Mouse (Mus musculus): Measurements from ENCODE around the gene Dhx30. TPM values are rescaled to one million over a fixed set of nuclear protein-coding genes. Genes with fewer than 3 reads are reported as not detected.

Gene Dhx30
- polyA plus RNA-seq, 1 experiment = 159 TPM

DNA sequence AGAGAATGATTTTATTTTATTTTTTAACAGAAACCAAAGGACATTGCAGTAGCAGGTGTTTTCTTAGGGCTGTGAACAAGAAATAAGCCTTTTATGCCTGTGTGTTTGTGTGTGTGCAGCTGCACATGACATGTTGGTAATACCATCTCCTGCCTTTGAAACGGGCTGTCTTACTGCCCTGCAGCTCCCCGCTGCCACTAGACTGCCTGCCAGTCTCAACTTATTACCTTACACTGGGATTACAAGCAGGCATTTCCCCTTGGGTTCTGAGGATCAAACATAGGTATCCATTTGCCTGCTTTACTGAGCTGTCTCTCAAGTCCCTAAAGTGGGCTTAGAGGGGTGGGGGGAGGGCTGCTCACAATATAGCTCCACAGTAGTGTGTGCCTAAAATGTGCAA is 56.9 kb downstream of the Dhx30 start:
- Histone ChIP-seq H3K4me3 (ENCODE audit: control insufficient read depth, insufficient read depth, low read length) (no peak overlapping the region), H3K27me3 (ENCODE audit: control insufficient read depth, insufficient read depth, low read length) (no peaks in the 10 kb centered on the region), H3K36me3 (ENCODE audit: control insufficient read depth, insufficient read depth, low read length) (no peaks in the 10 kb centered on the region), H3K27ac (ENCODE audit: control insufficient read depth, insufficient read depth, low read length) (peak overlapping the region; percentile 100), H3K4me1 (replicated peaks; ENCODE audit: control insufficient read depth, insufficient read depth, low read length) (peaks cover 22% of the 10 kb centered on the region)
- WGBS = 9% methylated on average over 2 of the region's 2 CpGs
- peak; percentile 59 for DNase-seq
- TF ChIP-seq CTCF (IDR thresholded peaks at IDR 0.05; ENCODE audit: borderline replicate concordance, control insufficient read depth, extremely low read depth, insufficient read depth, low read length, poor library complexity) (no peak), POLR2A (IDR thresholded peaks at IDR 0.05; ENCODE audit: control insufficient read depth, extremely low read depth, insufficient read depth, low read length, poor library complexity) (no peak)

GRCm38 (mm10) chr9:110057200-110057599 is 60.4 kb downstream of the Dhx30 start:
- Histone ChIP-seq H3K4me3 (ENCODE audit: control insufficient read depth, insufficient read depth, low read length) (no peak overlapping the region), H3K4me1 (replicated peaks; ENCODE audit: control insufficient read depth, insufficient read depth, low read length) (peaks cover 13% of the 10 kb centered on the region), H3K27ac (ENCODE audit: control insufficient read depth, insufficient read depth, low read length) (no peak overlapping the region), H3K27me3 (ENCODE audit: control insufficient read depth, insufficient read depth, low read length) (no peaks in the 10 kb centered on the region), H3K36me3 (ENCODE audit: control insufficient read depth, insufficient read depth, low read length) (no peaks in the 10 kb centered on the region)
- no peak for DNase-seq
- 100% methylated on average over 1 of the region's 1 CpGs for WGBS
- no peak for TF ChIP-seq POLR2A (IDR thresholded peaks at IDR 0.05; ENCODE audit: control insufficient read depth, extremely low read depth, insufficient read depth, low read length, poor library complexity)
- TF ChIP-seq CTCF (IDR thresholded peaks at IDR 0.05; ENCODE audit: borderline replicate concordance, control insufficient read depth, extremely low read depth, insufficient read depth, low read length, poor library complexity) = no peak

DNA sequence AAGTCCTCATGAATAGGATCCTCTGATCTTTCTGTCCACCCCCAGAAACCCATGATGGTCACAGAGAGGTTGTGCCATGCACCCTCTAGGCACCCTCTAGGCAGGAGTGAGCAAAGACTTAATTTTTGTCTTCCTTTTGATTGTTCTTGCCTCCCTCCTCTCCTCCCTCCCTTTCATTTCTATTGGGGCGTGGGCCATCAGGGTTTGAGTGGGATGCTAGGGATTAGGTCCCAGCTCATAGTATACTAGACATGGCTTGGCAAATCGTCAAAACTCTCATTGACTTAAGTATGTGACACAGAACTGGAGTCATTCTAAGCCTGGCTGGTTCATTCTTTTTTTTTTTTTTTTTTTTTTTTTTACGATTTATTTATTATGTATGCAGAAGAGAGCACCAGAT is 62.8 kb downstream of the Dhx30 start:
- no peaks in the 10 kb centered on the region for H3K27me3 ChIP-seq (ENCODE audit: control insufficient read depth, insufficient read depth, low read length)
- TF ChIP-seq CTCF (IDR thresholded peaks at IDR 0.05; ENCODE audit: borderline replicate concordance, control insufficient read depth, extremely low read depth, insufficient read depth, low read length, poor library complexity) (no peak), POLR2A (IDR thresholded peaks at IDR 0.05; ENCODE audit: control insufficient read depth, extremely low read depth, insufficient read depth, low read length, poor library complexity) (no peak)
- DNase-seq = no peak
- 0 out of 2 replicates have a peak, but pooled peaks cover 4% of the 10 kb centered on the region for H3K4me1 ChIP-seq (replicated peaks; ENCODE audit: control insufficient read depth, insufficient read depth, low read length)
- no peak overlapping the region for H3K4me3 ChIP-seq (ENCODE audit: control insufficient read depth, insufficient read depth, low read length)
- no peak overlapping the region for H3K27ac ChIP-seq (ENCODE audit: control insufficient read depth, insufficient read depth, low read length)
- no peaks in the 10 kb centered on the region for H3K36me3 ChIP-seq (ENCODE audit: control insufficient read depth, insufficient read depth, low read length)
- 90% methylated on average over 3 of the region's 3 CpGs for WGBS

GRCm38 (mm10) chr9:110054080-110054421 is 63.6 kb downstream of the Dhx30 start:
- Histone ChIP-seq H3K4me1 (replicated peaks; ENCODE audit: control insufficient read depth, insufficient read depth, low read length) (0 out of 2 replicates have a peak, but pooled peaks cover 4% of the 10 kb centered on the region), H3K36me3 (ENCODE audit: control insufficient read depth, insufficient read depth, low read length) (no peaks in the 10 kb centered on the region), H3K27me3 (ENCODE audit: control insufficient read depth, insufficient read depth, low read length) (no peaks in the 10 kb centered on the region), H3K27ac (ENCODE audit: control insufficient read depth, insufficient read depth, low read length) (no peak overlapping the region), H3K4me3 (ENCODE audit: control insufficient read depth, insufficient read depth, low read length) (no peak overlapping the region)
- TF ChIP-seq CTCF (IDR thresholded peaks at IDR 0.05; ENCODE audit: borderline replicate concordance, control insufficient read depth, extremely low read depth, insufficient read depth, low read length, poor library complexity) (no peak), POLR2A (IDR thresholded peaks at IDR 0.05; ENCODE audit: control insufficient read depth, extremely low read depth, insufficient read depth, low read length, poor library complexity) (no peak)
- no peak for DNase-seq
- 95% methylated on average over 2 of the region's 2 CpGs for WGBS

DNA sequence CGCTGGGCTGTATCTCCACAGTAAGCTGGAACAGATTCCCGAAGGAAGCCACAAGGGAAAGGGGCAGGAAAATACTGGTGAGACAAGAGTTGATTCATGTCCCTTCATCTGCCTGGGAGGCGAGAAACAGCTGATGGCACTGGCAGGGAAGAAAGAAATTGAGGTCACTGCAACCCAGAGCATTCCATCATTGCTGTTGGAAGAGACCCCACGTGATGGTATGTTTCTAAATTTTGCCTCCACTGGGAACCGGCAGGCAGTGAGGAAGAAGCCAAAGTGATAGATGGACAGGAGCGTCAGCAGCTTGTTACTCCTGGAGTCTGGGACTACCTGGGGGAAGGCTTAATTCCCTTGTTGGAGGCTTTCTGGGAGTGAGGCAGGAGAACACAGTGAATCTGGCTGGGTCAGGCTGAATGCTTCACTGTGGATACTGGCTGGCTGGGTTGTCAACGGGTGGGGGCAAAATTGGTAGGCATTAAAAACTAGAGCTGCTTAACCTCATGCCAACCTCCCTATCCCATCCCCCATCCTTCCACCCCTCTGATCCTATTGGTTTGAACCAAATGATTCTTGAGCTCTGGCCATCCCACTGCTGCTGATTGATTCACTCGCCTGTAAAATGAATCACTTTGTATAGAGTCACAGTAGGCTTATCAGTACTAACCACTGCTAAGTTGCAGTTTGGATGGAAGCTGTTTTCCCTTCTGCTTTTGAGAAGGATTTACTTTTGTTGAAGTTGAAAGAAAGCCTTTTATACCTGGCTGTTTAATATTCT is 64.1 kb downstream of the Dhx30 start:
- no peak for TF ChIP-seq POLR2A (IDR thresholded peaks at IDR 0.05; ENCODE audit: control insufficient read depth, extremely low read depth, insufficient read depth, low read length, poor library complexity)
- TF ChIP-seq CTCF (IDR thresholded peaks at IDR 0.05; ENCODE audit: borderline replicate concordance, control insufficient read depth, extremely low read depth, insufficient read depth, low read length, poor library complexity) = no peak
- no peak for DNase-seq
- Histone ChIP-seq H3K36me3 (ENCODE audit: control insufficient read depth, insufficient read depth, low read length) (no peaks in the 10 kb centered on the region), H3K27ac (ENCODE audit: control insufficient read depth, insufficient read depth, low read length) (no peak overlapping the region), H3K4me3 (ENCODE audit: control insufficient read depth, insufficient read depth, low read length) (no peak overlapping the region), H3K27me3 (ENCODE audit: control insufficient read depth, insufficient read depth, low read length) (no peaks in the 10 kb centered on the region), H3K4me1 (replicated peaks; ENCODE audit: control insufficient read depth, insufficient read depth, low read length) (0 out of 2 replicates have a peak, but pooled peaks cover 4% of the 10 kb centered on the region)
- WGBS = 97% methylated on average over 8 of the region's 8 CpGs

DNA sequence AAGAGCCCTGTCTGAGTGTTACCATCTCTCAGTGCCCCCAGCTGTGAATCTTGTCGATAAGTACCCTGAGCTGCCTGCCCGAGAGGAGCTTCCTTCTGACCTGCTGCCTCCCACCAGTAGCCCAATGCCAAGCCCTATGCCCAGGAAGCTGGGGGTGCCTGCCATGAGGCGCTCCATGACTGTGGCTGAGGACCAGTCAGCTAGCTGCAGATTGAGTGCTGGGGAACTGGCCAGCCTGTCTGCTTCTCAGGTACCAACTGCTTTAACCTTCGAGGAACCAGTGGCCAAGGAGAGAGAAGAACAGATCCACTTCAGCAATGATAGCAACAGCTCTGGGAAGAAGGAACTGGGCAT is 64.7 kb downstream of the Dhx30 start:
- Histone ChIP-seq H3K27ac (ENCODE audit: control insufficient read depth, insufficient read depth, low read length) (no peak overlapping the region), H3K36me3 (ENCODE audit: control insufficient read depth, insufficient read depth, low read length) (no peaks in the 10 kb centered on the region), H3K27me3 (ENCODE audit: control insufficient read depth, insufficient read depth, low read length) (no peaks in the 10 kb centered on the region), H3K4me3 (ENCODE audit: control insufficient read depth, insufficient read depth, low read length) (no peak overlapping the region), H3K4me1 (replicated peaks; ENCODE audit: control insufficient read depth, insufficient read depth, low read length) (0 out of 2 replicates have a peak, but pooled peaks cover 4% of the 10 kb centered on the region)
- TF ChIP-seq POLR2A (IDR thresholded peaks at IDR 0.05; ENCODE audit: control insufficient read depth, extremely low read depth, insufficient read depth, low read length, poor library complexity) = no peak
- TF ChIP-seq CTCF (IDR thresholded peaks at IDR 0.05; ENCODE audit: borderline replicate concordance, control insufficient read depth, extremely low read depth, insufficient read depth, low read length, poor library complexity) = no peak
- 95% methylated on average over 4 of the region's 4 CpGs for WGBS
- no peak for DNase-seq

All from thymus, adult 2 months (tissue).